Mouse (Mus musculus) spleen, embryonic (tissue): ENCODE measurements at regions not wholly inside any gene's neighbourhood (a gene's known extent, or its start where the extent isn't known, plus 50 kb on each side); places are given as distances from the start of the nearest gene placed in this dataset.
"Not testable (repeated sequence)": the region's sequence is repeated elsewhere in the genome, so short reads cannot be mapped to it uniquely, and the experiment has no call there.

Experiments used
- CTCF ChIA-PET: fragments of 350-600 bp; sonication (Branson Sonifier 250); formaldehyde crosslinking; loops from one replicate; lab custom pipeline; 2022; lab: Charles Lee

GRCm38 (mm10) chr11:40159161-40159560, 535.8 kb downstream of the Mat2b start:
- CTCF ChIA-PET = not testable (repeated sequence)

DNA sequence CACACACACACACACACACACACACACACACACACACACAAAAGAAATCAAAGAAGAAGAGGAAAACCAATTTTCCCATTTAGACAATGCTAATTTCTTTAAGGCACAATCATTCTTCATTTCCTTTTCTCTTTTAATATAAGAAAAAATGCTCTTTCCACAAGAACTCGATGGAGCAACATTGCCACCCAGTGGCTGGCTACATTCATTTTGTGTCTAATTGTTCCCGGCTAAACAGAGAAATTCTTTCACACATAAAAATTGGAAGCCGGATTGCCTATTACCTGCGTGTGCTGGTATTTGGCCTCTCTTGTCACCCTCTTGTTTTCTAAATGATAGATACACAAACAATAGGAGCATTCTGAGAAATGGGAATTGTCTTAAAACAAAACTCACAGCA, 545.7 kb downstream of the Mat2b start:
- CTCF ChIA-PET = no interaction called here

DNA sequence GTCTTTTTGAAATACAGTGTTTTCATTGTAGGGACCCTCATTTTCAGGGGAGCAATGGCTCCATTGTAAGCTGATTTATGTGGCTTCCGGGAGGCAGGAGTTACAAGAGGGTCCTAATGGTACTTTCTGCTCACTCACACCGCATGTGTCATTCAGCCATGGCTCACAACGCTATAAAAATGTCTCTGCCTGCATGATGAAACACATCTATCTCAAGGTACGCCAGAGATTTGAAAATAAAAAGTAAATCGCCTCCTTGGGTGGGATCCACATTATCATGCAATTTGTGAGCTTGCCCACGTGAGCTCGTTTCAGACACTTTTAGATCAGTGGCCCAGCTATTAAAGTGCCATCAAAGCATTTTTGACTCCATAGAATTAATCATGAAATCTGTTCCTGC, 557.2 kb downstream of the Mat2b start:
- CTCF ChIA-PET = no interaction called here

- CTCF ChIA-PET = no interaction called here
Observed at GRCm38 (mm10) chr11:40102613-40103012, 592.4 kb downstream of the Mat2b start.

GRCm38 (mm10) chr11:40074317-40074716, 620.7 kb downstream of the Mat2b start:
- CTCF ChIA-PET = no interaction called here

- CTCF ChIA-PET = no interaction called here
Observed at GRCm38 (mm10) chr11:40050503-40050902, 644.5 kb downstream of the Mat2b start.

- CTCF ChIA-PET = no interaction called here
Observed at GRCm38 (mm10) chr11:40027511-40027910, 667.5 kb downstream of the Mat2b start.

- CTCF ChIA-PET = interaction anchor here (0.6 kb wide), 1 partner anchor 57 kb away, joined by 5 read pairs; no protein-coding TSS in a partner anchor
Observed at GRCm38 (mm10) chr11:39999483-39999882, 695.5 kb downstream of the Mat2b start.

DNA sequence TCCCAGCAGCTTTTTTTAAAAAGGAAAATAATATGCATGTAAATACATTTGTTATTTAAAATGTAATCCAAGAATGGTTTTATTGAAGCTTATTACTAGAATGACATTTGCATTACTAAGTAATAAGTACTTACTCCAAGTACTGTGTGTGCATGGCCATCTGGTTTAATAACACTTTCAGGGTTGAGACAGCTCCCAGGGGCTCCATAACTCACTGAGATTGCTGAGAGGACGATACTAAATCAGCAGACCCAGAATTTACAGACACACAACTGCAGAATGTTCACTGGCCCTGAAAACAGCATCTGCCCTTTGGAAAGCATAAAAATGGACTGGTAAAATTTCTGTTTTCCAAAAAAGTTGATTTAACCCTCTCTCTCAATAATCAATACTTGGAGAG, 696.4 kb downstream of the Mat2b start:
- CTCF ChIA-PET = no interaction called here

DNA sequence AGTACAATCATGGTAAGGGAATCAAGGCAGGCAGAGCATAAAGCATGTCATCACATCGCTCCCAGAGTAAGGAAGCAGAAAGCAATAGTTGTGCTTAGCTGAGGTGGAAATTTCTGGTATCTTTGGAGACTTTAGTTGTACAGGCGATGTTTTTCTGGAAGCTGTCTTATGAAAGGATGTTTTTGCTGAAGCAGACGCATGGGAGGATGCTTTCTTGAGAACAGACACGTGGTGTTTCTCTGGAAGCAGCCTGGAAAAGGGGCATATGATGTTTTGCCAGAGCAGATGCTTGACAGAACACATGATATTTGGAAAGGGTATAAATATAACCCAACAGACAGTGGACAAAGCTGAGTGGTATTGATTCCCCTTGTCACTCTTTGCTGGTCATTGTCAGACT, 722.4 kb downstream of the Mat2b start:
- CTCF ChIA-PET = interaction anchor here (0.5 kb wide), 1 partner anchor 57 kb away, joined by 3 read pairs; no protein-coding TSS in a partner anchor

DNA sequence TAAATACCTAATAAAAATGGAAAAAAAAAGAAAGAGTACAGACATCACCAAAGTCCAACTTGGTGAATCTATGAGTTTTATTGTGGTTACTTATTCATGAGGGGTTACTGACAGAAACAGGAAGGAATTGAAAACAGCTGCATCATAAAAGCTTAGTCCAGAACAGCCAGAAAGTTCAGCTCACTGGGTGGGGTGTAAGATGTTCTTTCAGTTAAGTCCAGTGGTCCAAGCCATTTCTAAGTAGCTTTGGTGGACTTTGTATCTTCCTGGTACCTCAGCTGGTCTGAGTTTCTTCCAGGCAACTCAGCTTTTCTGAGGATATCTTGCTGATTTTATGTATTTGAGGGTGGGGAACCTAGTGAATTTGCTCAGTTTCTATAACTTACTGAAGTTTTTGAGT, 731.3 kb downstream of the Mat2b start:
- CTCF ChIA-PET = no interaction called here

- CTCF ChIA-PET = no interaction called here
Observed at GRCm38 (mm10) chr11:39954426-39954825, 740.6 kb downstream of the Mat2b start.

DNA sequence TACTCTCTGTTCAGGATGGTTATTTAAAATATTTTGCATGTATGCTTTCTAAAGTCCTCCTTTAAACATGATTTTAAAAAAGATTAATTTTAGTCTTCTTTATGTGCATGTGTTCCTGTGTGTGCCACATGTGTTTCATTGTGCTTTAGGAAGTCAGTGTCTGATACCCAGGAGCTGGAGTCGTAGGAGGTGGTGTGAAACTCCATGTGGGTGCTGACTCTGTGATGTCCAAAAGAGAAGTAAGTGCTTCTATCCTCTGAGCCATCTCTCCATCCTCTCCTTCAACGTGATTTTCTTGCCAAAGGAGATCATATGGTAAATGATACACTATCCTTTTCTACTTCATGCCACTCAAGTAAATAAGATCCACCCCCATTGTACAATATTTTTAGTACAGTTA, 750.8 kb downstream of the Mat2b start:
- CTCF ChIA-PET = no interaction called here

- CTCF ChIA-PET = no interaction called here
Observed at GRCm38 (mm10) chr11:39934216-39934615, 760.8 kb downstream of the Mat2b start.

GRCm38 (mm10) chr11:39923977-39924527, 771.0 kb downstream of the Mat2b start:
- CTCF ChIA-PET = no interaction called here

GRCm38 (mm10) chr11:39917716-39918347, 777.2 kb downstream of the Mat2b start:
- CTCF ChIA-PET = no interaction called here

DNA sequence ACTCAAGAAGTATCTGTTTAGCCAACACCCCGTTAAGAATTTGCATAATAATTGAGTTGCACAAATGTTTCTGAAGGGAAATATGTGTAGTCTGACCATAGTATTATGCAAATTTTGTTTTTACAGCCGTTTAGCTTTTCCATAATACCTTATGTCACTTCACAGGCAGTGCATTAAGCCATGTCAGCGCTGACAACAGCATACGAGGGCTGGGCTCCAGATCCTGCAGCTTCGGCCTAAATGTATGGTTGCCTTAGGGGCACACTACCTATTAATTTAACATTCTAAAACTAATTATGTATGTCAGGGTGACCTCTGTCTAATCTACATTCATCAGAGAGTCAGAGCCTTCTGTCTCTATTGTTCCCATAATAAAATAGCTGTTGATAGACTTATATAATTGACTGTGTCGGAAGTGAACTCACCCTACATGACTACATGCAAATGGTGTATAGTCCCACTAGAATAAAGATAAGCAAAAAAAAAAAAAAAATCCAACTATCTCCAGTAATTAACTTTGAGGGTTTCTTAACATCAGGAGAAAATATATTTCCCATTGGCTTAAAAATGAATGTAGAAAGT, 795.3 kb downstream of the Mat2b start:
- CTCF ChIA-PET = interaction anchor here (0.6 kb wide), 1 partner anchor 133 kb away, joined by 3 read pairs; no protein-coding TSS in a partner anchor

- CTCF ChIA-PET = no interaction called here
Observed at GRCm38 (mm10) chr11:39883305-39883704, 811.7 kb downstream of the Mat2b start.

DNA sequence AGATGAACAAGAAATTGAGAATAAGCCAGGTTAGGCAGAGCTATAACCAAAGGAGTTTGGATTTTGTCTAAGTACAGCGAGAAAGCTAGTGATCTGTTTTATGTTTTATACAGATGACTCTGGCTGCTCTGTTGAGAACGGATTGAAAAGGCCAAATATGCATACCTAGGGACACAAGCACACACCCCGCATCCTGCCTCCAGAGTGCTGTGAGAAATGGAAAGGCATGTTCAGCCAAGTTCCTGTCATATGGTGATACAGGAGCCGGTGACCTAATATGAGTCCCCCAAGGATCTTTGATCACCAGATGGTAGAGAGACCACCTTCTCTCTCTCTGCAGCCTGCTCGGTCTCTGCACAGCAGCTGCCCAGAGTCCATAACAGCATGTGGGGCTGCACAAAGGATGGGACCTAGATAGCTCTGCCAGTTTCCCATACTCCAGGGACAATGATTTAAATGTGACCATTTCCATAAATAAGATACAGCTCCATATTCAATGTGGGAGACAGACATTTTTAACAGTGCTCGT, 826.5 kb downstream of the Mat2b start:
- CTCF ChIA-PET = interaction anchor here (0.6 kb wide), 1 partner anchor 161 kb away, joined by 4 read pairs; no protein-coding TSS in a partner anchor
